Mouse (Mus musculus): ENCODE results near the gene Man2a1. TPM values are rescaled to one million over a fixed set of nuclear protein-coding genes. Genes with fewer than 3 reads are reported as not detected.

The Man2a1 gene
- polyA plus RNA-seq, 1 experiment from 2014 or later = 10.5 TPM

DNA sequence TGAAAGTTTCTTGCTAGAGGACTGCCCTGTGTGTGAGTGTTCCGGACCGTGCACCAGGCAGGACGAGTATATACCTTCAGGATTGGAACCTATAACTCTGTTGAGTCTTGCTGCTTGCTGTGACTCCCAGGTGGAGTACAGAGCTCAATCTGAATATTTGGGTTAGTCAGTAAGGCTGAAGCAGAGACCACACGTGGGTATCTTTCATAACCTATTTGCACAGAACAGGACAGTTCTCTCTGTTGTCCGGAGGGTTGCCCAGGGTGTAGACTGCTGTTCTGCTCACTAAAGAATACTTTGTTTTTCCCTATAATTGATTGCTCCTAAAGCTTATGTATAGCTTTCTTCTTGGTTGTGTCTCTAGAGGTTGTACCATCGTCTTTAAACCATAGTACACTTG, 7.7 kb downstream of the Man2a1 start:
- no peak for ATAC-seq (ENCODE audit: low read depth)
- Histone ChIP-seq H3K27me3 (replicated peaks; ENCODE audit: control insufficient read depth, insufficient read depth, low read length) (no peaks in the 10 kb centered on the region), H3K4me3 (ENCODE audit: low read depth, low read length) (no peak overlapping the region), H3K9ac (ENCODE audit: low read depth, low read length) (no peak overlapping the region), H3K4me1 (ENCODE audit: control insufficient read depth, insufficient read depth, low read length) (peaks cover 15% of the 10 kb centered on the region), H3K9me3 (ENCODE audit: control insufficient read depth, low read length) (no peaks in the 10 kb centered on the region), H3K36me3 (ENCODE audit: control insufficient read depth, insufficient read depth, low read length) (0 out of 2 replicates have a peak, but pooled peaks cover 4% of the 10 kb centered on the region), H3K4me2 (ENCODE audit: low read depth, low read length) (no peak overlapping the region), H3K27ac (replicated peaks; ENCODE audit: low read depth, low read length) (no peak overlapping the region)
- WGBS = 90% methylated on average over 6 of the region's 6 CpGs
- DNase-seq (ENCODE audit: low spot score) = no peak

DNA sequence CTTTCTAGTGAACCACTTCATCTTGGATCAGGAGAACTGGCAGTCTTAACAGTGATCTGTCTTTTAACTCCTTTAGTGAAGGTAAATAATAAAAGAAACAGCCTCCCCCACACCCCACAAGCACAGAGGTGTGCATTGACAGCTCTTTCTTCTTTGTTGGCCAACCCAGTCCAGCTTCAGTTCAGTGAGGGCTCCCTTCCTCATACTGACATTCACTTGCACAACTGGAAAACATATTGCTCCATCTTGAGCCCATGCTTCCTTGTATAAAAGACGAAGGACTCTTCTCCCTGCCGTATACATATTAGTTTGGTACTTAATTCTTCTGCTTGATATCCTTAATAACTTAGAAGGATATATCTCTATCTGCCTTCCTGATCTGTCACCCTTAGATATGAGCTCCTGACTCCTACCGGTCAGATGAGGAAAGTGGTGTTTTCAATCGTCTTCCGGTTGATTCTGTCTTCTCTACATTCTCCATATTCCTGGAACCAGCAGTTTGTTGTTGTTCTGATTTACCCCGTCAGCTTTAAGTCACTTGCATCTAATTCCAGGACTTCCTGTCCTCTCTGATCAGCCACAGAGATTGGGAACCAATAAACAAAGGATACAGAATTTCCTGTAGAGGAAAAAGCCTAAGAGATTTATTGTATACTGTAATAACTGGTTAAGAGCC, 8.5 kb downstream of the Man2a1 start:
- Histone ChIP-seq H3K4me3 (ENCODE audit: low read depth, low read length) (no peak overlapping the region), H3K4me1 (ENCODE audit: control insufficient read depth, insufficient read depth, low read length) (peaks cover 8% of the 10 kb centered on the region), H3K4me2 (ENCODE audit: low read depth, low read length) (no peak overlapping the region), H3K9me3 (ENCODE audit: control insufficient read depth, low read length) (no peaks in the 10 kb centered on the region), H3K27ac (replicated peaks; ENCODE audit: low read depth, low read length) (no peak overlapping the region), H3K9ac (ENCODE audit: low read depth, low read length) (no peak overlapping the region), H3K27me3 (replicated peaks; ENCODE audit: control insufficient read depth, insufficient read depth, low read length) (no peaks in the 10 kb centered on the region), H3K36me3 (ENCODE audit: control insufficient read depth, insufficient read depth, low read length) (0 out of 2 replicates have a peak, but pooled peaks cover 4% of the 10 kb centered on the region)
- WGBS = 70% methylated on average over 6 of the region's 6 CpGs
- ATAC-seq (ENCODE audit: low read depth) (no peak), DNase-seq (ENCODE audit: low spot score) (no peak)

DNA sequence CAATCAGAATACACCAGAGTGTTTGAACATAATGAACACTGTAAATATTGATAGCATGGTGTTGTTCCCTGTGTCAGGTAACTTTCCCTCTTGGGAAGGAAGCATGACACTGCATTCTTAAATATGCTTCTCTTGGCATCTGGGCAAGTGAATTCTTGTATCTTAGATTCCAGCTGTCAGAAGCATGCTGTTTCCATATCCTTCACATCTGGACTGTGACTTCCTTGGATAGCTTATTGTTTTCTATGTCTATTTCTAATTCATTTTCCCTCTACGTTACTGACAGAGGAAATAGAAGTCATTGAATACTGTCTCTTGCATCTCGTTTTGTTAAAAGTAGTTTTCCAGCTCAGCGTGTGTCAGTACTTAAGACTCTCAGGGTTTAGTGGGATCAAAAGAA, 9.2 kb downstream of the Man2a1 start:
- no peak overlapping the region; the same call in 1 of the 2 replicates for H3K27ac ChIP-seq (replicated peaks; ENCODE audit: low read depth, low read length)
- H3K9me3 ChIP-seq (ENCODE audit: control insufficient read depth, low read length) = no peaks in the 10 kb centered on the region
- no peak for ATAC-seq (ENCODE audit: low read depth)
- H3K36me3 ChIP-seq (ENCODE audit: control insufficient read depth, insufficient read depth, low read length) = 0 out of 2 replicates have a peak, but pooled peaks cover 4% of the 10 kb centered on the region
- H3K4me1 ChIP-seq (ENCODE audit: control insufficient read depth, insufficient read depth, low read length) = peaks cover 4% of the 10 kb centered on the region; the same call in 1 of the 2 replicates
- WGBS = 22% methylated on average over 3 of the region's 3 CpGs
- peak; percentile 51 for DNase-seq (ENCODE audit: low spot score)
- no peak overlapping the region for H3K4me2 ChIP-seq (ENCODE audit: low read depth, low read length)
- no peaks in the 10 kb centered on the region for H3K27me3 ChIP-seq (replicated peaks; ENCODE audit: control insufficient read depth, insufficient read depth, low read length)
- H3K4me3 ChIP-seq (ENCODE audit: low read depth, low read length) = no peak overlapping the region
- no peak overlapping the region for H3K9ac ChIP-seq (ENCODE audit: low read depth, low read length)

DNA sequence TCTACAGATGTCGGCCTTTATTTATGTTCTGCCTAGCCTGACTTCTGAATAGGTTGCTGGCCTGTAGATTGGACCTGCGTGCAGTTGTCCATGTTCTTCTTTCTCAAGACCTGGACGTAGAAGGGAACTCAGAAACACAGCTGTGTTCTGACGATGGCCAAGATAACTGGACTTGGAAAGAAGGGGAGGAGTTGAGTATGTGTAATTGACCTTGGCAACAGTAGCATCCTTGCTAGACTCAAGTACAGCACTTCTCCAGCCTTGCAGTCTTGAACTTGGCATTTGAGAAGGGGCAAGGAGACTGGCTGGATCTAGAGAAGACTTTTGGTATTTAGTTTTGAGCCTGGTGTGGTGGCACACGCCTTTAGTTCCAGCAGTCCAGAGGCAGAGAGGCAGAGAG, 10.9 kb downstream of the Man2a1 start:
- ATAC-seq (ENCODE audit: low read depth) = no peak
- 80% methylated on average over 5 of the region's 5 CpGs for WGBS
- no peaks in the 10 kb centered on the region for H3K27me3 ChIP-seq (replicated peaks; ENCODE audit: control insufficient read depth, insufficient read depth, low read length)

DNA sequence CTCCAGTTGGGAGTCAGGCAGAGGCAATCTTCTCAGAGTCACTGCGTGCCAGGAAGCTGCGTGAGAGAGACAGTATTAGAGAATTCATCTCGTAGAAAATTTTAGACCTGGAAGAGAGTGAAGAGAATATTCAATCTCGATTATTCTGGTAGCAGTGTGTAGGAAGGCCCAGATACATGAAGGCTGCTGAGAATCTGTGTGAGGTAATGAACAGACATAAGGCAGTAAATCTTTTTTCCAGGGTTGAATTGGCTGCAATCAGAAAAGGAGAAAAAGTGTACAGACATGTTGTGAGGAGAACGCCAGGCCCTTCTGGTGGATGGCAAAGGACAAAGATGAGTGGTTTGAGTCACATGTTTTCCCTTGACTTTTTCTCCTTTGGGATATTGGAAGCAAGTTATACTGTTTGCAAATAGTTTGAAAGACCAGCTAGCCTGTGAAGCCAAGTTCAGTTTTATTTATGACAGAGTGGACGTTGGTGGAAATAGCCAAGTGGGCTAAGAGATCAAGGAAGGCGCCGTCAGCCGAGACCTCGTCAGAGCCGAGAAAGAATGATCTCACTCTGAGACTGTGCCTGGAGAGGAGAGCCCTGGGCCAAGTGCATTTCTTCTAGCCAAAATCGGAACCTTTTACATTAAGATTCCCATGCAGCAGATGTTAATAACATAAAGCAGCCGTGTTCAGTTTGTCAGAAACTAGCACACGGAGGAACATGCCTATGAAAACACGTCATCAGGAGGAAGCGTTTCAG, 11.8 kb downstream of the Man2a1 start:
- DNase-seq (ENCODE audit: low spot score) (peak; percentile 86), ATAC-seq (ENCODE audit: low read depth) (peak; percentile 76; the same call in 1 of the 2 replicates)
- H3K4me3 ChIP-seq (ENCODE audit: low read depth, low read length) = no peak overlapping the region
- no peaks in the 10 kb centered on the region for H3K9me3 ChIP-seq (ENCODE audit: control insufficient read depth, low read length)
- 0 out of 2 replicates have a peak, but pooled peaks cover 4% of the 10 kb centered on the region for H3K36me3 ChIP-seq (ENCODE audit: control insufficient read depth, insufficient read depth, low read length)
- no peak overlapping the region for H3K4me2 ChIP-seq (ENCODE audit: low read depth, low read length)
- H3K9ac ChIP-seq (ENCODE audit: low read depth, low read length) = 0 out of 2 replicates have a peak overlapping the region, but pooled peaks have one; percentile 14
- WGBS = 78% methylated on average over 16 of the region's 16 CpGs
- peak overlapping the region; percentile 63 for H3K27ac ChIP-seq (replicated peaks; ENCODE audit: low read depth, low read length)
- no peaks in the 10 kb centered on the region for H3K27me3 ChIP-seq (replicated peaks; ENCODE audit: control insufficient read depth, insufficient read depth, low read length)
- H3K4me1 ChIP-seq (ENCODE audit: control insufficient read depth, insufficient read depth, low read length) = 0 out of 2 replicates have a peak, but pooled peaks cover 4% of the 10 kb centered on the region

More for the DNA sequence above, 10.9 kb downstream of the Man2a1 start:
- no peak for DNase-seq (ENCODE audit: low spot score)
- Histone ChIP-seq H3K4me1 (ENCODE audit: control insufficient read depth, insufficient read depth, low read length) (0 out of 2 replicates have a peak, but pooled peaks cover 4% of the 10 kb centered on the region), H3K9ac (ENCODE audit: low read depth, low read length) (no peak overlapping the region), H3K4me3 (ENCODE audit: low read depth, low read length) (no peak overlapping the region), H3K4me2 (ENCODE audit: low read depth, low read length) (no peak overlapping the region), H3K27ac (replicated peaks; ENCODE audit: low read depth, low read length) (peak overlapping the region; percentile 19; the same call in 1 of the 2 replicates), H3K36me3 (ENCODE audit: control insufficient read depth, insufficient read depth, low read length) (0 out of 2 replicates have a peak, but pooled peaks cover 4% of the 10 kb centered on the region), H3K9me3 (ENCODE audit: control insufficient read depth, low read length) (no peaks in the 10 kb centered on the region)

DNA sequence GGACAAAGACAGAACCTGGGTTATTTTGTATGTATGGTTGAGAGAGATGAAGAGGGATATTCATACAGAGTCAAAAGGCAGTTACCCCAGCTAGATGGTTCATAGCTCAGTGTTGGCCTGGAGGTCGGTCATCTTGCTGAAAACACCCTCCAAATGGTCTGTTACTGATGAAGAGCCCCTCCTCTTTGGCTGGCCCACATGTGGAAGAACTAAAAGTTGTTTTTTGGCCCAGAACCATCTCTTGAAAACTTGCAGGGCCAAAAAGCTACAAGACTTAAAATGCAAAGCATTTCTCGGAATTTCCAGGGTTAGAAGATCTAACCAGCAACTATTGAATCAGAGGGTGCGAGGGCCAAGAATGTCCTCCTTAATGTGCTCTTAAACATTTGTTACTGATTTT, 12.4 kb downstream of the Man2a1 start:
- Histone ChIP-seq H3K4me3 (ENCODE audit: low read depth, low read length) (no peak overlapping the region), H3K27ac (replicated peaks; ENCODE audit: low read depth, low read length) (peak overlapping the region; percentile 63), H3K4me2 (ENCODE audit: low read depth, low read length) (no peak overlapping the region), H3K9ac (ENCODE audit: low read depth, low read length) (no peak overlapping the region), H3K4me1 (ENCODE audit: control insufficient read depth, insufficient read depth, low read length) (0 out of 2 replicates have a peak, but pooled peaks cover 4% of the 10 kb centered on the region), H3K27me3 (replicated peaks; ENCODE audit: control insufficient read depth, insufficient read depth, low read length) (no peaks in the 10 kb centered on the region), H3K36me3 (ENCODE audit: control insufficient read depth, insufficient read depth, low read length) (0 out of 2 replicates have a peak, but pooled peaks cover 4% of the 10 kb centered on the region), H3K9me3 (ENCODE audit: control insufficient read depth, low read length) (no peaks in the 10 kb centered on the region)
- DNase-seq (ENCODE audit: low spot score) = peak; percentile 74
- peak; percentile 62; the same call in 1 of the 2 replicates for ATAC-seq (ENCODE audit: low read depth)
- 72% methylated on average over 3 of the region's 3 CpGs for WGBS

DNA sequence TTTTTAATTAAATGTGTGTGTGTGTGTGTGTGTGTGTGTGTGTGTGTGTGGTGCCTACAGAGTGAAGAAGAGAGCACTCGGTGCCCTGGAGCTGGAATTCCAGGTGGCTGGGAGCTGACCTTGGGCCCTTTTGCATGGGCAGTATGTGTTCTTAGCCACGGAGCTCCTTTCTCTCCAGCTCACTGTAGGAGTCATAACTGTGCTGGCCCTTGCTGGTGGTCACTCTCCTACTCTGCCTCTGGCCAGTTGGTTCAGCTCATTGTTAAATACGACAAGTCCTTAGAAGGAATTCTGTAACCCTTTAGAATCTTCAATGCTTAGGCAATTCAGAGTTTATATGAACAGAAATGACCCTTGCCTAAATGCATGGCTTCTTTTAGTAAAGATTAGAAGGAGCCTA, 12.8 kb downstream of the Man2a1 start:
- H3K4me2 ChIP-seq (ENCODE audit: low read depth, low read length) = no peak overlapping the region
- H3K27me3 ChIP-seq (replicated peaks; ENCODE audit: control insufficient read depth, insufficient read depth, low read length) = no peaks in the 10 kb centered on the region
- 0 out of 2 replicates have a peak, but pooled peaks cover under 1% of the 10 kb centered on the region for H3K36me3 ChIP-seq (ENCODE audit: control insufficient read depth, insufficient read depth, low read length)
- no peak overlapping the region for H3K4me3 ChIP-seq (ENCODE audit: low read depth, low read length)
- no peaks in the 10 kb centered on the region for H3K9me3 ChIP-seq (ENCODE audit: control insufficient read depth, low read length)
- H3K9ac ChIP-seq (ENCODE audit: low read depth, low read length) = no peak overlapping the region
- ATAC-seq (ENCODE audit: low read depth) (no peak), DNase-seq (ENCODE audit: low spot score) (no peak)
- no peak overlapping the region for H3K27ac ChIP-seq (replicated peaks; ENCODE audit: low read depth, low read length)
- 0 out of 2 replicates have a peak, but pooled peaks cover 4% of the 10 kb centered on the region for H3K4me1 ChIP-seq (ENCODE audit: control insufficient read depth, insufficient read depth, low read length)
- 56% methylated on average over 3 of the region's 3 CpGs for WGBS

DNA sequence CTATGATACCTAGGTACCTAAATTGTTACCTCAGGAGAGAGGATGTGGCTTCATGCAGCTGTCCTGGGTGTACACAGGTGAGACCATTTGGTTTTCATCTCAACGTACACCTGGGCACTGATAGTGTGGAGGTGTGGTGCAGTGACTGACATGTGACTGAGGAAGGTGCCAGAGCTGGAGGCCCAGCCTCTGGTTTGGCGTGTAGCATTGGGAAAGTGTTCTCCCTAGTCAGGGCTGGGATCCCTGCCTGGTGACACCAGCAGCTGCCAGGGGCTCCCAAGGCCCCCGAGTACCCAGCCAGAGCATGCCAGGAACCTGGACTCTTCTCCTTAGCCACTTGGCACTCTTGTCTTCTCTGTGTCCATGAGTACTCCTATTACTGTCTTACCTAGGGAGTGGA, 14.3 kb downstream of the Man2a1 start:
- WGBS = 91% methylated on average over 3 of the region's 3 CpGs
- H3K27me3 ChIP-seq (replicated peaks; ENCODE audit: control insufficient read depth, insufficient read depth, low read length) = no peaks in the 10 kb centered on the region
- H3K9me3 ChIP-seq (ENCODE audit: control insufficient read depth, low read length) = no peaks in the 10 kb centered on the region
- DNase-seq (ENCODE audit: low spot score) (no peak), ATAC-seq (ENCODE audit: low read depth) (no peak)
- no peak overlapping the region for H3K9ac ChIP-seq (ENCODE audit: low read depth, low read length)
- no peaks in the 10 kb centered on the region for H3K36me3 ChIP-seq (ENCODE audit: control insufficient read depth, insufficient read depth, low read length)
- H3K4me2 ChIP-seq (ENCODE audit: low read depth, low read length) = no peak overlapping the region
- no peak overlapping the region for H3K4me3 ChIP-seq (ENCODE audit: low read depth, low read length)
- no peak overlapping the region for H3K27ac ChIP-seq (replicated peaks; ENCODE audit: low read depth, low read length)
- H3K4me1 ChIP-seq (ENCODE audit: control insufficient read depth, insufficient read depth, low read length) = 0 out of 2 replicates have a peak, but pooled peaks cover 4% of the 10 kb centered on the region
